ENCODE assay signal across 11 mouse cellular contexts in the genomic region with DNA sequence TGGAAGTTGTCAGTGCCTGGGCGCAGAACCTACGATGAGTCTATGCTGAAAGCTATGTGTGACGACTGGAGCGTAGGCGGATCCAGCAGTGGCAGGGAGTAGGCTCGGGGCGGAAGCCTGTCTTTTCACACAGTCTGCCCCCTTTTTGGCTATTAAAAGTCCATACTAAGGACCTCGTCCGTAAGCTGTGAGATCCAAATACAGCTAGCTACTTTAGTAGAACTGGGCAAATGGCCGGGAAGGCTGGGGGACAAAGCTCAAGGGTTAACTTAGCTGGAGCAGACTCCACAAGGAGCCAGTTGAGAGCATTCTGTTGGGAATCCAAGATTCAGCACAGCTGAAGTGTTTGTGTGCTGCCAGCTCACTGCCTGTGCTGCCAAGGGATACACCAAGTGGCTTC. TPM values are rescaled to one million over a fixed set of nuclear protein-coding genes. Genes with fewer than 3 reads are reported as not detected.
DNase-seq lines count a peak whose midpoint lies in the region; ATAC-seq and TF ChIP-seq lines count a peak whose summit lies in the region.
"Had no signal": no experiment of that assay in that cellular context is flagged by ENCODE, and none has a peak within 500 bp of the region (broad histone marks: within the 10 kb centered on the region; RNA-seq: fewer than 3 reads in every experiment).

No protein-coding gene starts in this region.

- no peak for ATAC-seq in intestine, embryonic 14.5 days (replicated peaks; ENCODE audit: low FRiP score, low TSS enrichment, low read depth)
- ATAC-seq in intestine, postnatal 0 days = no peak
- ATAC-seq in granulocyte monocyte progenitor cell, adult 5-6 weeks (replicated peaks; ENCODE audit: poor library complexity, severe bottlenecking) = no peak

- H3K36me3 ChIP-seq in intestine, embryonic 14.5 days (ENCODE audit: control insufficient read depth, insufficient read depth, low read length) = no peaks in the 10 kb centered on the region
- H3K36me3 ChIP-seq in intestine, postnatal 0 days (ENCODE audit: control insufficient read depth, insufficient read depth) = no peaks in the 10 kb centered on the region
- H3K36me3 ChIP-seq: limb, embryonic 12.5 days had no signal

- WGBS in intestine, embryonic 14.5 days = 91% methylated on average over 10 of the region's 10 CpGs
- WGBS in intestine, postnatal 0 days = 93% methylated on average over 10 of the region's 10 CpGs

- DNase-seq in intestine, embryonic 14.5 days (ENCODE audit: low spot score) = peak; percentile 20
- DNase-seq in frontal cortex, postnatal 36 days (ENCODE audit: low spot score in 2 of 2) = peak; percentile 73 to 85
- DNase-seq in layer of hippocampus, postnatal 36 days = peak; percentile 24 to 38
- peak; percentile 76 for DNase-seq in right cerebral cortex, postnatal 25 days
- DNase-seq in T-cell, adult 2 months (ENCODE audit: low spot score) = no peak
- DNase-seq: embryo, embryonic 11 days; lung, embryonic 14.5 days had no signal

- H3K27ac ChIP-seq in intestine, embryonic 14.5 days (ENCODE audit: low read depth) = no peak overlapping the region
- H3K27ac ChIP-seq in intestine, postnatal 0 days (ENCODE audit: low read depth, low read length) = no peak overlapping the region
- H3K27ac ChIP-seq: limb, embryonic 12.5 days had no signal

- no peaks in the 10 kb centered on the region for H3K9me3 ChIP-seq in intestine, embryonic 14.5 days (ENCODE audit: control insufficient read depth, low read length)
- H3K9me3 ChIP-seq in intestine, postnatal 0 days (ENCODE audit: control insufficient read depth) = no peaks in the 10 kb centered on the region
- H3K9me3 ChIP-seq: limb, embryonic 12.5 days had no signal

- H3K9ac ChIP-seq in intestine, embryonic 14.5 days (ENCODE audit: low read length) = no peak overlapping the region
- no peak overlapping the region for H3K9ac ChIP-seq in intestine, postnatal 0 days (ENCODE audit: low read depth, low read length)
- H3K9ac ChIP-seq: limb, embryonic 12.5 days; lung, embryonic 14.5 days had no signal

- H3K4me3 ChIP-seq in intestine, embryonic 14.5 days (ENCODE audit: low read depth, low read length) = no peak overlapping the region
- H3K4me3 ChIP-seq in intestine, postnatal 0 days (ENCODE audit: low read depth, low read length) = no peak overlapping the region
- H3K4me3 ChIP-seq: limb, embryonic 12.5 days had no signal

- no peak for TF ChIP-seq CTCF in intestine, postnatal 0 days (IDR thresholded peaks at IDR 0.05; ENCODE audit: low read depth)

- no peaks in the 10 kb centered on the region for H3K4me1 ChIP-seq in intestine, embryonic 14.5 days (replicated peaks; ENCODE audit: control insufficient read depth, insufficient read depth, low read length)
- no peaks in the 10 kb centered on the region for H3K4me1 ChIP-seq in intestine, postnatal 0 days (replicated peaks; ENCODE audit: control insufficient read depth, insufficient read depth, low read length)
- H3K4me1 ChIP-seq: limb, embryonic 12.5 days had no signal

- H3K27me3 ChIP-seq in intestine, embryonic 14.5 days (replicated peaks; ENCODE audit: control insufficient read depth, insufficient read depth, low read length) = no peaks in the 10 kb centered on the region
- H3K27me3 ChIP-seq in intestine, postnatal 0 days (replicated peaks; ENCODE audit: control insufficient read depth, insufficient read depth, low read length) = no peaks in the 10 kb centered on the region
- H3K27me3 ChIP-seq: limb, embryonic 12.5 days had no signal

- H3K4me2 ChIP-seq in intestine, embryonic 14.5 days (ENCODE audit: low read length) = no peak overlapping the region
- H3K4me2 ChIP-seq in intestine, postnatal 0 days (replicated peaks; ENCODE audit: low read depth) = no peak overlapping the region
- H3K4me2 ChIP-seq: limb, embryonic 12.5 days; lung, embryonic 14.5 days; midbrain, embryonic 11.5 days had no signal

RNA-seq across cellular contexts. Expression of a gene that starts 6.7 kb away (rescaled TPM):
- polyA plus RNA-seq in intestine, embryonic 14.5 days (2014; fragmentation: Nextera tagmentation; extraction: Ambion mirVana) = 20.2 and 21.2 TPM in 2 replicates
- 8.0 and 9.0 TPM in 2 replicates for polyA plus RNA-seq in intestine, postnatal 0 days (2015; fragmentation: Nextera tagmentation; extraction: Ambion mirVana)
- 10 to 100 TPM; 25.1 to 26.2 TPM for total RNA-seq in layer of hippocampus, postnatal 36 days (2021)
- total RNA-seq in granulocyte monocyte progenitor cell, adult 5-6 weeks (2014; fragmentation: Nextera tagmentation) = 3.7 and 11.7 TPM in 2 replicates
- 0.73 and 1.6 TPM in 2 replicates for total RNA-seq in granulocyte monocyte progenitor cell, adult 5-6 weeks (2017)
